Mouse (Mus musculus) liver, embryonic 11.5 days (tissue): ENCODE results near the gene Cacnb3. TPM values are rescaled to one million over a fixed set of nuclear protein-coding genes. Genes with fewer than 3 reads are reported as not detected.
A peak's percentile ranks its signal among the peaks of the same experiment; 100 is the strongest.

ENCODE experiments used
- ATAC-seq: fragments of 200-750 bp; cut with Nextera tagmentation; replicated peaks from 2 replicates; pipeline ENCODE4 v1.8.0; 2017; ENCODE audit warnings: moderate number of reproducible peaks, mild to moderate bottlenecking, moderate TSS enrichment, moderate library complexity; ENCODE audit not compliant: low FRiP score
- DNase-seq: peaks from one replicate; pipeline ENCODE4 v3.0.0-alpha.2; 2017; ENCODE audit warnings: low spot score
- H3K27ac ChIP-seq: fragments of 300-500 bp; sonication (generic); 2 replicates; pipeline ENCODE4 v1.5.1; 2014; ENCODE audit warnings: mild to moderate bottlenecking, low read depth, low read length, control low read depth
- H3K27me3 ChIP-seq: fragments of 300-500 bp; sonication (generic); replicated peaks from 2 replicates; pipeline ENCODE4 v1.6.1; 2014; ENCODE audit warnings: low read length, mixed read lengths; ENCODE audit not compliant: control insufficient read depth, insufficient read depth
- H3K36me3 ChIP-seq: fragments of 300-500 bp; sonication (generic); 2 replicates; pipeline ENCODE4 v1.6.1; 2014; ENCODE audit warnings: mild to moderate bottlenecking, low read length, moderate library complexity, mixed read lengths; ENCODE audit not compliant: control insufficient read depth, insufficient read depth
- H3K4me1 ChIP-seq: fragments of 300-500 bp; sonication (generic); replicated peaks from 2 replicates; pipeline ENCODE4 v1.6.1; 2014; ENCODE audit warnings: low read length, mixed read lengths; ENCODE audit not compliant: control insufficient read depth, insufficient read depth
- H3K4me2 ChIP-seq: fragments of 300-500 bp; sonication (generic); 2 replicates; pipeline ENCODE4 v1.6.1; 2014; ENCODE audit warnings: mild to moderate bottlenecking, control low read depth, moderate library complexity
- H3K4me3 ChIP-seq: fragments of 300-500 bp; sonication (generic); 2 replicates; pipeline ENCODE4 v1.5.1; 2014; ENCODE audit warnings: low read depth, low read length, control low read depth
- H3K9ac ChIP-seq: fragments of 300-500 bp; sonication (generic); 2 replicates; pipeline ENCODE4 v1.6.1; 2014; ENCODE audit warnings: low read depth, low read length, control low read depth
- H3K9me3 ChIP-seq: fragments of 300-500 bp; sonication (generic); 2 replicates; pipeline ENCODE4 v1.6.1; 2016; ENCODE audit warnings: low read length, inconsistent platforms, mixed read lengths; ENCODE audit not compliant: control insufficient read depth
- WGBS: fragments of 180-500 bp; shearing (Covaris S2); extraction: QIAGEN DNeasy Blood & Tissue Kit; methylation state at CpG from one replicate; pipeline ENCODE4 v1.1.7; 2014; 5-methylcytosine and 5-hydroxymethylcytosine counted together
- polyA plus RNA-seq: library from polyadenylated mRNA; unstranded; fragments of >200 nt; fragmentation: Nextera tagmentation; extraction: Ambion mirVana; gene quantifications from 2 replicates; pipeline ENCODE4 v1.2.1, GENCODE M21; 2014

Gene Cacnb3
- polyA plus RNA-seq, 1 experiment from 2014 or later = 13.2 TPM

GRCm38 (mm10) chr15:98648071-98648470 is 17.4 kb downstream of the Cacnb3 start:
- WGBS = 87% methylated on average over 3 of the region's 3 CpGs
- H3K4me2 ChIP-seq = no peak overlapping the region
- no peaks in the 10 kb centered on the region for H3K9me3 ChIP-seq
- H3K36me3 ChIP-seq = peaks cover 88% of the 10 kb centered on the region
- no peak overlapping the region for H3K9ac ChIP-seq
- no peaks in the 10 kb centered on the region for H3K27me3 ChIP-seq
- H3K4me1 ChIP-seq = no peaks in the 10 kb centered on the region
- H3K4me3 ChIP-seq = no peak overlapping the region
- DNase-seq (no peak), ATAC-seq (no peak)
- no peak overlapping the region for H3K27ac ChIP-seq

- Histone ChIP-seq H3K9ac (no peak overlapping the region), H3K27me3 (no peaks in the 10 kb centered on the region), H3K4me2 (no peak overlapping the region), H3K4me1 (no peaks in the 10 kb centered on the region), H3K27ac (no peak overlapping the region), H3K36me3 (peaks cover 91% of the 10 kb centered on the region), H3K9me3 (no peaks in the 10 kb centered on the region), H3K4me3 (no peak overlapping the region)
- WGBS = 93% methylated on average over 15 of the region's 15 CpGs
- no peak for ATAC-seq
- DNase-seq = no peak
Observed at GRCm38 (mm10) chr15:98651431-98651830, 20.8 kb downstream of the Cacnb3 start.

DNA sequence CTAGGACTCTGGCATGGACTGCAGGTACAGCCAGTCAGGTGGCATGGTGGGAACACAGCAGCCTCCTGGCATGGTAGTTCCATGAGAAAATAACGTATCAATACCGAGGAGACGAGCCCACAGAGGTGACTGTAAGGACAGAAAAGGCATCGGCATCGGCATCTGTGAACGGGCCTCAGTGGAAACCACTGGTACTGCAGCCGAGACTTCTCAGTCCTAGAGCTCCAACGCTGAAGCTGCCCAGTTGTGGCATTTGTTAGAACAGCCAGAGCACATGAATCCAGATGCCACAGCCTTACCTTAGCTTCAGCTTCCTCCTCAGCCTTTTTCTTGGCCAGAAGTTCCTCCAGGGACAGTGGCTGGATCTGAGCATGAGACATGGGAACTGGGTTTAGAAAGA is 21.5 kb downstream of the Cacnb3 start:
- WGBS = 95% methylated on average over 8 of the region's 8 CpGs
- H3K9me3 ChIP-seq = no peaks in the 10 kb centered on the region
- H3K27me3 ChIP-seq = no peaks in the 10 kb centered on the region
- ATAC-seq (no peak), DNase-seq (no peak)
- H3K4me2 ChIP-seq = no peak overlapping the region
- H3K36me3 ChIP-seq = peaks cover 91% of the 10 kb centered on the region
- no peak overlapping the region for H3K9ac ChIP-seq
- no peak overlapping the region for H3K27ac ChIP-seq
- no peak overlapping the region for H3K4me3 ChIP-seq
- H3K4me1 ChIP-seq = no peaks in the 10 kb centered on the region

- no peak for ATAC-seq
- peaks cover 66% of the 10 kb centered on the region for H3K36me3 ChIP-seq
- H3K9ac ChIP-seq = no peak overlapping the region
- no peak overlapping the region for H3K4me3 ChIP-seq
- H3K27me3 ChIP-seq = no peaks in the 10 kb centered on the region
- no peak for DNase-seq
- no peaks in the 10 kb centered on the region for H3K9me3 ChIP-seq
- H3K4me2 ChIP-seq = no peak overlapping the region
- WGBS = 86% methylated on average over 15 of the region's 15 CpGs
- H3K27ac ChIP-seq = no peak overlapping the region
- no peaks in the 10 kb centered on the region; the same call in 1 of the 2 replicates for H3K4me1 ChIP-seq
Observed at GRCm38 (mm10) chr15:98656982-98657751, 26.5 kb downstream of the Cacnb3 start.

DNA sequence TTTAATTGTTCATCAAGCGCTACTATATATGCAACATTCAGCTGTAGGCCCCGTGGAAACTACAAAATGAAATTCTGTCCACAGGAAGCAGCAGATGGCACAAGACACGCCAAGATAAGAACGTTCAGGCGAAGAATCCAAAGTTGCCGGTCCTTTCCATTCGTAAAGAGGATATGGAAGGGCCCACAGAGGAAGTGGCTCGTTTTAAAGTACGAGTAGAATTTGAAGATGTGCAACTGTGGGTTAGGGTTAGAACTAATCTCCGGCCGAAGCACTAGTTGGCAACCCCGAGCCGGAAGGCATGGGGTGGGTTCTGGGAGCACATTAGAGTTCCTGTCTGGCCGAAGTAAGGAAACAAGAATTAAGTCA is 31.5 kb downstream of the Cacnb3 start:
- Histone ChIP-seq H3K36me3 (peaks cover 23% of the 10 kb centered on the region), H3K4me1 (no peaks in the 10 kb centered on the region; the same call in 1 of the 2 replicates), H3K4me3 (peak overlapping the region; percentile 67), H3K9ac (peak overlapping the region; percentile 79), H3K27ac (peak overlapping the region; percentile 73), H3K27me3 (0 out of 2 replicates have a peak, but pooled peaks cover 3% of the 10 kb centered on the region), H3K4me2 (peak overlapping the region; percentile 75), H3K9me3 (no peaks in the 10 kb centered on the region)
- under 1% methylated on average over 14 of the region's 14 CpGs for whole genome bisulfite sequencing
- DNase-seq (no peak), ATAC-seq (peak; percentile 22; the same call in 1 of the 2 replicates)

DNA sequence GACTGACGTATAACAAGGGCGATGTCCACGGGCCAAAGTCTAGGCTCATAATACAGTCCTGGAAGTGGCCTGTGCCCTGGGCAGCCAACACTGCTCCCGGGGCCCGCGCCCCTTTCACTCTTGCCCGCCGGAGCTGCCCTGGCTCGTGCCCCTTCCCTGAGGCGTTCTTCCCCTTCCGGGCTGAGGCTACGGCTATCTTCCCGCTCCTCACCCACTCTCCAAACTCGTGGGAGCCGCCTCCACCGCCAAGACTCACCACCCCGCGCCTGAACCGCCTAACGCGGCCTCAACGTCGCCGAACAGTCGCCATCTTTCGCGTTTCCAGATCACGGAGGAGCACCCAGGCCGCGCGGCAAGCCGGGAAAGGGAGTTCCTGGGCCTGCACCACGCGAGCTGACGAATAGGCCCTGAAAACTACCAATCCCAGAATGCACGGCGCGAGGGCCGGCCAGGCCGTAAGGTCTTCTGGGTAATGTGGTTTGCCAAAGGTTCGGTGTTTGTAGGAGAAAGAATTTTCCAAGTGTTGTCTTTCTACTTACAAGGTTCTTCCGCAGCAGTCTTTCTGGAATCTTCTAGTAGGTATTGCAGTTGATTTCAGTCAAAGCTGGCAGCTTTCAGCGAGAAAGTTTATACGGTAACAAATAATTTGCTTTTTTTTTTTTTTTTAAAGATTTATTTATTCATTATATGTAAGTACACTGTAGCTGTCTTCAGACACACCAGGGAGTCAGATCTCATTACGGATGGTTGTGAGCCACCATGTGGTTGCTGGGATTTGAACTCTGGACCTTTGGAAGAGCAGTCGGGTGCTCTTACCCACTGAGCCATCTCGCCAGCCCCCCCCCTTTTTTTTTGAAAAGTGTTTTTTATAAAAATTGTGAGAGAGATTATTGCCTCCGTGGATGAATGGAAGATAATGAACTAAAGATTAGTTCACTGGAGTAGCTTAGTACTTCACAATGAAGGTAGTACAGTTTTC is 32.2 kb downstream of the Cacnb3 start, which contains the start of gene Ddx23:
Gene Ddx23 (minus strand): TSS at position 328 of the 979 bp plus-strand sequence.
- ATAC-seq = peak; percentile 95
- Histone ChIP-seq H3K9me3 (no peaks in the 10 kb centered on the region), H3K4me1 (no peaks in the 10 kb centered on the region; the same call in 1 of the 2 replicates), H3K4me3 (peak within 1 kb of the TSS; percentile 67), H3K4me2 (peak within 1 kb of the TSS; percentile 75), H3K36me3 (peaks cover 16% of the 10 kb centered on the region), H3K27me3 (0 out of 2 replicates have a peak, but pooled peaks cover 3% of the 10 kb centered on the region), H3K27ac (peak within 1 kb of the TSS; percentile 73), H3K9ac (peak within 1 kb of the TSS; percentile 79)
- DNase-seq = peak; percentile 93
- 4% methylated on average over 47 of the region's 48 CpGs for WGBS

DNA sequence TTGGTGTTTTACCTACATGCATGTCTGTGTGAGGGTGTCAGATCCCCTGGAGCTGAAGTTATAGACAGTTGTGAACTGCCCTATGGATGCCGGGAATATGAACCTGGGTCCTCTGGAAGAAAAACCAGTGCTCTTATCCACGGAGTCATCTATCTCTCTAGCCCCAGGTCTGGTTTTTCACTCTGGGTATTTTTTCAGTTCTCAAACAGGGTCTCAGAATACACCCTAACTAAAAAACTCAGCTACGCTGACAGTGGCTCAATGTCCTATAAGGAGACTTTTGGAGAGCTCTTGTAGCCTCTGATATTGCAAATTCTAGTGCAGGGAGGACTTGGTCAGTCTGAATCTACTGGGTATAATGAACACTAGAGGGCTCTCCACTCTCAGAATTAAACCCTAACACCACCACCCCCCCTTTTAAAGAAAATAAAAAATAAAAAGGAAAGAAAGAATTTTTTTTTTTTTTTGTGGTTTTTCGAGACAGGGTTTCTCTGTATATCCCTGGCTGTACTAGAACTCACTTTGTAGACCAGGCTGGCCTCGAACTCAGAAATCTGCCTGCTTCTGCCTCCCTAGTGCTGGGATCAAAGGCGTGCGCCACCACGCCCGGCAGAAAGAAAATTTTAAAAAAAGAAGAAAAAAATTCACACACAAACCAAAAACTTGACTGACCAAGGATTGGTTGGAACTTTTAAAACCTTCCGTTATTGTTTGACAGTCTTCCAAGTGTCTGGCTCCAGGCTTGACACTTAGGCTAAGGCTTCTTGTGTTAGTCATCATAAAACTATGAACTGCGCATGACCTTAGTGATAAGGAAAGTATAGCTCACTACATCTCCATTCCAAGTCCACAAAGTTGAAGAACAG is 33.6 kb downstream of the Cacnb3 start:
- H3K9me3 ChIP-seq = no peaks in the 10 kb centered on the region
- peaks cover 4% of the 10 kb centered on the region for H3K36me3 ChIP-seq
- no peak overlapping the region for H3K4me2 ChIP-seq
- no peak overlapping the region for H3K4me3 ChIP-seq
- no peak overlapping the region for H3K27ac ChIP-seq
- ATAC-seq (no peak), DNase-seq (no peak)
- no peak overlapping the region for H3K9ac ChIP-seq
- WGBS = 77% methylated on average over 11 of the region's 11 CpGs
- 0 out of 2 replicates have a peak, but pooled peaks cover 3% of the 10 kb centered on the region for H3K27me3 ChIP-seq
- H3K4me1 ChIP-seq = no peaks in the 10 kb centered on the region; the same call in 1 of the 2 replicates

- no peak overlapping the region for H3K4me3 ChIP-seq
- H3K9ac ChIP-seq = no peak overlapping the region
- no peak overlapping the region for H3K27ac ChIP-seq
- no peaks in the 10 kb centered on the region for H3K9me3 ChIP-seq
- H3K4me1 ChIP-seq = peaks cover 12% of the 10 kb centered on the region
- ATAC-seq = no peak
- no peaks in the 10 kb centered on the region for H3K36me3 ChIP-seq
- H3K27me3 ChIP-seq = peaks cover 39% of the 10 kb centered on the region
- no peak overlapping the region for H3K4me2 ChIP-seq
- DNase-seq = no peak
- WGBS = 52% methylated on average over 4 of the region's 4 CpGs
Observed at GRCm38 (mm10) chr15:98672592-98672991, 42.0 kb downstream of the Cacnb3 start.
